Mouse (Mus musculus): ENCODE measurements around the gene Mapk13.

The Mapk13 gene

GRCm38 (mm10) chr17:28769121-28769874 lies at the start of gene Mapk13:
TSS of gene Mapk13 (plus strand) at chr17:28769297.
- peak; percentile 62 for DNase-seq (ENCODE audit: low read depth, low spot score)

- DNase-seq (ENCODE audit: low read depth, low spot score), result no peak
These were observed 43.3 kb upstream of the Mapk13 start, which contains the start of gene AC170998.1 for GRCm38 (mm10) chr17:28725783-28726182. TSS of gene AC170998.1 (plus strand) at chr17:28726083.

- peak; percentile 46 for DNase-seq (ENCODE audit: low read depth, low spot score)
These were observed 41.6 kb upstream of the Mapk13 start for GRCm38 (mm10) chr17:28727511-28727910.

GRCm38 (mm10) chr17:28735317-28736105 lies 33.6 kb upstream of the Mapk13 start:
- DNase-seq (ENCODE audit: low read depth, low spot score), result no peak

GRCm38 (mm10) chr17:28736486-28736885 lies 32.6 kb upstream of the Mapk13 start:
- no peak for DNase-seq (ENCODE audit: low read depth, low spot score)

GRCm38 (mm10) chr17:28737973-28738372 lies 31.1 kb upstream of the Mapk13 start:
- DNase-seq (ENCODE audit: low read depth, low spot score), result no peak

- DNase-seq (ENCODE audit: low read depth, low spot score), result no peak
These were observed 29.9 kb upstream of the Mapk13 start for GRCm38 (mm10) chr17:28739244-28739643.

GRCm38 (mm10) chr17:28743145-28743866 lies 25.8 kb upstream of the Mapk13 start:
- DNase-seq (ENCODE audit: low read depth, low spot score), result no peak

GRCm38 (mm10) chr17:28743916-28744315 lies 25.2 kb upstream of the Mapk13 start:
- DNase-seq (ENCODE audit: low read depth, low spot score), result peak; percentile 85

GRCm38 (mm10) chr17:28745773-28746172 lies 23.3 kb upstream of the Mapk13 start:
- no peak for DNase-seq (ENCODE audit: low read depth, low spot score)

- DNase-seq (ENCODE audit: low read depth, low spot score), result no peak
These were observed 21.1 kb upstream of the Mapk13 start for GRCm38 (mm10) chr17:28748001-28748400.

- no peak for DNase-seq (ENCODE audit: low read depth, low spot score)
These were observed 18.5 kb upstream of the Mapk13 start for GRCm38 (mm10) chr17:28750580-28750979.

GRCm38 (mm10) chr17:28756447-28756846 lies 12.7 kb upstream of the Mapk13 start:
- peak; percentile 50 for DNase-seq (ENCODE audit: low read depth, low spot score)

GRCm38 (mm10) chr17:28757470-28757869 lies 11.6 kb upstream of the Mapk13 start:
- DNase-seq (ENCODE audit: low read depth, low spot score), result no peak

- no peak for DNase-seq (ENCODE audit: low read depth, low spot score)
These were observed 8.3 kb upstream of the Mapk13 start for GRCm38 (mm10) chr17:28760736-28761312.

- DNase-seq (ENCODE audit: low read depth, low spot score), result peak; percentile 74
These were observed 7.2 kb upstream of the Mapk13 start for GRCm38 (mm10) chr17:28761871-28762270.

- DNase-seq (ENCODE audit: low read depth, low spot score), result no peak
These were observed 2.9 kb upstream of the Mapk13 start for GRCm38 (mm10) chr17:28766203-28766602.

- DNase-seq (ENCODE audit: low read depth, low spot score), result no peak
These were observed 2.1 kb upstream of the Mapk13 start for GRCm38 (mm10) chr17:28766781-28767515.

- no peak for DNase-seq (ENCODE audit: low read depth, low spot score)
These were observed 851 bp downstream of the Mapk13 start for GRCm38 (mm10) chr17:28769875-28770421.

GRCm38 (mm10) chr17:28771289-28771688 lies 2.2 kb downstream of the Mapk13 start:
- DNase-seq (ENCODE audit: low read depth, low spot score), result no peak

GRCm38 (mm10) chr17:28774303-28774702 lies 5.2 kb downstream of the Mapk13 start:
- DNase-seq (ENCODE audit: low read depth, low spot score), result peak; percentile 77
